Mouse (Mus musculus) liver, embryonic 14.5 days (tissue): ENCODE results near the gene Rnf180. TPM values are rescaled to one million over a fixed set of nuclear protein-coding genes. Genes with fewer than 3 reads are reported as not detected.

Experiments
- ATAC-seq: fragments of 200-750 bp; cut with Nextera tagmentation; 2 replicates; pipeline ENCODE4 v1.8.0; 2017; ENCODE audit warnings: moderate number of reproducible peaks, mild to moderate bottlenecking, moderate library complexity; ENCODE audit not compliant: insufficient read depth
- DNase-seq, 3 experiments: peaks; one replicate each; pipeline ENCODE4 v3.0.0-alpha.2; 2012 to 2013; ENCODE audit warnings: low read depth in 3 of 3, low spot score in 3 of 3
- H3K27ac ChIP-seq: fragments of 300-500 bp; sonication (generic); 2 replicates; pipeline ENCODE4 v1.5.1; 2014; ENCODE audit warnings: moderate library complexity, mild to moderate bottlenecking, control low read depth, inconsistent platforms
- H3K27me3 ChIP-seq: fragments of 300-500 bp; sonication (generic); 2 replicates; pipeline ENCODE4 v1.6.1; 2014; ENCODE audit warnings: mild to moderate bottlenecking, low read length, moderate library complexity; ENCODE audit not compliant: control insufficient read depth, insufficient read depth
- H3K36me3 ChIP-seq: fragments of 300-500 bp; sonication (generic); replicated peaks from 2 replicates; pipeline ENCODE4 v1.6.1; 2014; ENCODE audit warnings: low read depth; ENCODE audit not compliant: control insufficient read depth, insufficient read depth
- H3K4me1 ChIP-seq, 2 experiments: fragments of 200-500 bp in 1 of 2; fragments of 300-500 bp in 1 of 2; sonication (generic) in 1 of 2; replicated peaks; 2 replicates each; pipeline ENCODE4 v1.6.1; 2012 to 2014; ENCODE audit warnings: antibody characterized with exemption in 1 of 2, inconsistent platforms in 1 of 2, low read length in 1 of 2; ENCODE audit not compliant: control insufficient read depth in 2 of 2, insufficient read depth in 2 of 2
- H3K4me2 ChIP-seq: fragments of 300-500 bp; sonication (generic); 2 replicates; pipeline ENCODE4 v1.6.1; 2014; ENCODE audit warnings: low read depth, mild to moderate bottlenecking, control low read depth, moderate library complexity
- H3K4me3 ChIP-seq, 2 experiments: fragments of 200-500 bp in 1 of 2; fragments of 300-500 bp in 1 of 2; sonication (generic) in 1 of 2; 2 replicates each; pipeline ENCODE4 v1.5.1; 2012 to 2014; ENCODE audit warnings: low read depth in 2 of 2, low read length in 2 of 2, mild to moderate bottlenecking in 2 of 2, control low read depth in 1 of 2, inconsistent platforms in 1 of 2, moderate library complexity in 1 of 2; ENCODE audit not compliant: insufficient read depth in 1 of 2
- H3K9ac ChIP-seq: fragments of 300-500 bp; sonication (generic); replicated peaks from 2 replicates; pipeline ENCODE4 v1.6.1; 2014; ENCODE audit warnings: mild to moderate bottlenecking, control low read depth, moderate library complexity
- H3K9me3 ChIP-seq: fragments of 300-500 bp; sonication (generic); 2 replicates; pipeline ENCODE4 v1.6.1; 2016; ENCODE audit warnings: low read length, mixed read lengths; ENCODE audit not compliant: control insufficient read depth
- CTCF ChIP-seq: IDR thresholded peaks from 2 replicates; pipeline ENCODE4 v1.5.1; 2016; ENCODE audit warnings: antibody characterized with exemption, low read depth, control low read depth
- EP300 ChIP-seq: IDR thresholded peaks from 2 replicates; pipeline ENCODE4 v1.6.1; 2016; ENCODE audit warnings: antibody characterized with exemption, low read depth
- WGBS: fragments of 180-500 bp; shearing (Covaris S2); extraction: QIAGEN DNeasy Blood & Tissue Kit; methylation state at CpG from one replicate; pipeline ENCODE4 v1.1.7; 2014; ENCODE audit not compliant: insufficient replicate concordance; 5-methylcytosine and 5-hydroxymethylcytosine counted together
- polyA plus RNA-seq, 2 experiments: library from polyadenylated mRNA; depleted of rRNA in 1 of 2; stranded (reverse) in 1 of 2; unstranded in 1 of 2; fragments of >200 nt; fragmentation: Nextera tagmentation in 1 of 2; extraction: Ambion mirVana in 1 of 2; gene quantifications; 2 replicates each; pipeline versions ENCODE4 v1.2.1 to v1.2.3; 2012 to 2014

Gene Rnf180
- polyA plus RNA-seq, 2 experiments: 0.35 to 0.39 TPM

DNA sequence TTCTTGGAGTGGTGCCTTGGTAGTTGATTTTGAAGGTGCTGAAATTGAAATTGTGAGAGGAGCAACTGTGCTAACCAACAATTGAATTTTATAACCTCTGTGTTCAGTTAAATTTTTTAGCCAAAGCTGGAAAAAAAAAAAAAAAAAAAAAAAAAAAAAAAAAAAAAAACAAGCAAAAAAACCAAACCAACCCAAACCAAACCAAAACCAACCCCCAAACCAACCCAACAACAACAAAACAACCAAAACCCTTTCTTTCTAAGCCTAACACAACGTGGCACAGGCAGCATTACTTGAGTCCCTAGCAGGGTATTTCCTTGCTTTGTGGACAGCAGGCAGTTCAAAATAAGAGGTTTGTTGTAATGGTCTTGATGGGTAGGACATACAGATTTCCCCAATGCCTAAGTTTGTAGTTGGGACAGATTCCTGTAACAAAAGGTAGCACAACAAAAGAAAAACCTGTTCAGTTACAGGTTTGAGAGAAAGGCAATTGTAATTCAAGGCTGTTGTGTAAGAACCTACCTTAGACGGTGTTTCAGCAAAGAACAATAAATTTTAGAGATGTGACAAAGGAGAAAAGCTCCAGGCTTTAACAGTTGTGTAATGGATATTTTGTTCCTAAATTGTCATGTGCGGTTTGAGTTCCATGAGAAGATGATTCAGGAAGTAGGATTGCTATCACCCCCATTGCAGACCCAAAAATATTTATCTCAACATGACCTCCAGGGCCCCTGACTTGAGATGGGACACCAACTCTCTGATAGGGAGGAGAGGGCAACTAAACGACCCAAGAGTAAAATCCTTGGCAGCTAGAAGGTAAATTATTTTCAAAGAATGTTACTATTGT, 4.8 kb upstream of the Rnf180 start:
- H3K4me3 ChIP-seq: no peak overlapping the region
- no peak overlapping the region for H3K4me2 ChIP-seq
- H3K27ac ChIP-seq: no peak overlapping the region
- no peak for DNase-seq
- no peak for TF ChIP-seq CTCF
- TF ChIP-seq EP300: no peak
- H3K27me3 ChIP-seq: peaks cover 6% of the 10 kb centered on the region
- WGBS: 8% methylated on average over 4 of the region's 4 CpGs
- no peaks in the 10 kb centered on the region for H3K36me3 ChIP-seq
- peak; percentile 18; the same call in 1 of the 2 replicates for ATAC-seq
- H3K4me1 ChIP-seq: peaks cover 0 to 2% of the 10 kb centered on the region in 2 experiments; a peak in 1 of 4 replicates
- H3K9me3 ChIP-seq: no peaks in the 10 kb centered on the region
- no peak overlapping the region for H3K9ac ChIP-seq

DNA sequence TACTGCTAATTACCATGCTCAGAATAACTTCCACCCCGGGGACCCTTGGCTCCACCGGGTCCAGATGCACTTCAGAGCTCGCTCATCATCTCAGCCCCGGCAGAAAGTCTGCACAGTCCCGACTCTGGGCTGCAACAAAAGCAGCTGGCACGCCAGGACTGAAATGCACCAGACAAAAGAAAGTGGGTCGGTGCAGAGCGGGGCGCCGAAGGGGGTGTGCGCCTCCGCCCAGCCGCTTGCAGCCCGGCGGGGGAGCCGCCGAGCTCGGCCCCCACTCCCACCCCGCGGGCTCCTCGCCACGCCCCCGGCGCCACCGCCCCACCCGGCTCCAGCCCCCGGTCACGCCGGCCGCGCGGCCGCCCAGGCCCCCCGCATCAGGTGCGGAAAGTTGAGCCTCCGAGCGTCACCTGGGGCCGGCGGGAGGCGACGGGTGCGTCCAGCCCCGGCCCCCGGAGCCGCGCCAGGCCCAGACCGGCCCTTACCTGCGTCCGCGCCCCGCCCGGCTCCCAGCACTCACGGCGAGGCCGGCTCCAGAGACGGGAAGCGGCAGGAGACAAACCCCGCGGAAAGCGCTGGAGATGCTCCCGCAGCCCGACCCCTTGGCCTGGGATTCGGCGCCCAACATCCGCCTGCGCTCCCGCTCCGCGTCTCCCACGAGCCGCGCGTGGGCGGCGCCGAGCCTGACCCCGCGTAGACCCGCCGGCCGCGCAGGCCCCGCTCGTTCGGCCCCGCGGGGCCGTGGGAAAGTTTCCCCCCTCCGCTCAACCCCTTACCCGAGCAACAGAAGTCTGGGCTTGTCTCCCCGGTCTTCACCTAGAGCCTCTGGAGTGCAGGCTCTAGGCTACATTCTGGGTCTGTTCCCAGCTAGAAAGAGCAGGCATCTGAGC, 591 bp downstream of the Rnf180 start:
- WGBS: under 1% methylated on average over 89 of the region's 91 CpGs
- no peak for DNase-seq
- no peak overlapping the region for H3K9ac ChIP-seq

DNA sequence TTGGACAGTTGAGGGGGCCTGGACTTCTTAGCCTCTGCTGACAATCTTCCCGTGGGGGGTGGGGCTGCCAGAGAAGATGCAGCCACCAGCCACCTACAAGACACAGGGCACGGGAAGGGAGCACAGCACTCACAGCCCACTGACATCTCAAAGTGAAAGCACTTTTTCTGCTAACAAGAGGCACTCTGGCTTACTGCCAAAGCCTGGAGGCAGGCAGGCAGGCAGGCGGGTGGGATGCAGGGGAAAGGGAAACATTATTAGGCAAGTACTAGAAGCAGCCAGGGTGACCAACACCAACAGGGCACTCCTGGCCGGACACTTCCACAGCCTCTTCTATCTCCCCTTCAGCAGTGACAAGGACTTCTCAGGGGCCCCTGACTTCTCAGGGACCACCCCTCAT, 2.8 kb downstream of the Rnf180 start:
- H3K36me3 ChIP-seq: no peaks in the 10 kb centered on the region
- no peak overlapping the region for H3K4me2 ChIP-seq
- H3K9me3 ChIP-seq: no peaks in the 10 kb centered on the region
- no peak for ATAC-seq
- 28% methylated on average over 4 of the region's 4 CpGs for WGBS
- no peak overlapping the region for H3K4me3 ChIP-seq
- no peak overlapping the region for H3K9ac ChIP-seq
- no peak overlapping the region for H3K27ac ChIP-seq
- DNase-seq: no peak
- H3K4me1 ChIP-seq: peaks cover 0 to 2% of the 10 kb centered on the region in 2 experiments; a peak in 1 of 4 replicates
- no peak for TF ChIP-seq EP300
- no peak for TF ChIP-seq CTCF
- peaks cover 14% of the 10 kb centered on the region for H3K27me3 ChIP-seq

More for the DNA sequence above, 591 bp downstream of the Rnf180 start:
- TF ChIP-seq CTCF: no peak
- Histone ChIP-seq H3K4me2 (peak overlapping the region; percentile 67), H3K27me3 (peaks cover 14% of the 10 kb centered on the region), H3K4me1 (peaks cover 0 to 2% of the 10 kb centered on the region in 2 experiments; a peak in 1 of 4 replicates), H3K4me3 (peak overlapping the region; percentile 33 to 60), H3K27ac (no peak overlapping the region), H3K36me3 (no peaks in the 10 kb centered on the region), H3K9me3 (no peaks in the 10 kb centered on the region)
- peak; percentile 64; the same call in 1 of the 2 replicates for ATAC-seq

DNA sequence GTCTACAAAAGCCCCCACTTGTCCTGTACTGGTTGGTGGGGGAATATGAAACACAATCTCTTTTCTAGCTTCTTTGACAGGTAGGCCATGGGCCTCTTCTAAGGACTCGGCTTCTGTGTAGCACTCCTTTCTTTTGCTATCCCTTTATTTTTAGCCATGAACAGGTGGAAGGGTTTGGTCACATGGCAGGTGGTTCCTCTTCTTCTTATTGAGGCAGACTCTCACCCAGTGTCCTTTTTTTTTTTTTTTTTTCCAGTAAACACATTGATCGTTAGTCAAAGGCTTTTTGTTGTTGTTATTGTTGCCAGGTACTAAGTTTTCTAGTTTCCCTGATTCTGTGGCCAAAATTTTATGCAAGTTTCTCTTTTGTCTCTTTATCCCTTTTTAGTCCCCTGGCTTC, 4.0 kb downstream of the Rnf180 start:
- Histone ChIP-seq H3K36me3 (no peaks in the 10 kb centered on the region), H3K9ac (no peak overlapping the region), H3K9me3 (no peaks in the 10 kb centered on the region), H3K27ac (no peak overlapping the region), H3K4me2 (no peak overlapping the region), H3K4me1 (peaks cover 0 to 2% of the 10 kb centered on the region in 2 experiments; a peak in 1 of 4 replicates), H3K27me3 (peaks cover 14% of the 10 kb centered on the region), H3K4me3 (no peak overlapping the region)
- DNase-seq (no peak), ATAC-seq (no peak)
- no peak for TF ChIP-seq CTCF
- TF ChIP-seq EP300: no peak
- 47% methylated on average over 2 of the region's 2 CpGs for WGBS

DNA sequence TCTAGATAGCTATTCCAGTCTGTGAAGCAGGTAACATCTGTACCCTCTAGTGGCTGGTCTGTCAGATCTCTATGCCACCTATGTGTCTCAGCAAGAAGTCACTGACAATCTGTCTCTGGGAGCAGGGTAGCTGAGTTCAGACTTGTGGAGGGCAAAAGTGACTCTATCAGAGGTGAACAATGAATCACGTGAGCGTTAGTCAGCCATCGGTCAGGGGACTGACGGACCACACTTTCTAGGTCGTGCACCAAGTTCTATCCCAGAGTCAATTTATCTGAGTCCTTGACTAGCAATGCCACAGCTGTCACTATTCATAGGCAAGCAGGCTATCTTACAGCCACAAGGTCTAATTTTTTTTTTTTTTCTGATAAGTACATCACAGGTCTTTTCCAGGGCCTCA, 4.6 kb downstream of the Rnf180 start:
- Histone ChIP-seq H3K9ac (no peak overlapping the region), H3K4me2 (no peak overlapping the region), H3K27ac (no peak overlapping the region), H3K4me1 (peaks cover 0 to 2% of the 10 kb centered on the region in 2 experiments; a peak in 1 of 4 replicates), H3K9me3 (no peaks in the 10 kb centered on the region), H3K4me3 (no peak overlapping the region), H3K27me3 (peaks cover 14% of the 10 kb centered on the region), H3K36me3 (no peaks in the 10 kb centered on the region)
- no peak for TF ChIP-seq EP300
- no peak for TF ChIP-seq CTCF
- ATAC-seq (no peak), DNase-seq (no peak)
- WGBS: 30% methylated on average over 5 of the region's 5 CpGs
